Mouse (Mus musculus) embryonic facial prominence, embryonic 13.5 days (tissue): ENCODE data around the gene Iqsec2. TPM values are rescaled to one million over a fixed set of nuclear protein-coding genes. Genes with fewer than 3 reads are reported as not detected.

Experiments
- ATAC-seq: fragments of 200-750 bp; cut with Nextera tagmentation; 2 replicates; pipeline ENCODE4 v1.8.0; 2017; ENCODE audit warnings: low read depth; ENCODE audit not compliant: insufficient number of reproducible peaks, insufficient read depth, low FRiP score, low TSS enrichment
- H3K27ac ChIP-seq: fragments of 300-500 bp; sonication (generic); 2 replicates; pipeline ENCODE4 v1.5.1; 2015; ENCODE audit warnings: moderate library complexity, mild to moderate bottlenecking, inconsistent platforms
- H3K27me3 ChIP-seq: fragments of 300-500 bp; sonication (generic); 2 replicates; pipeline ENCODE4 v1.6.1; 2015; ENCODE audit warnings: mild to moderate bottlenecking, inconsistent platforms
- H3K36me3 ChIP-seq: fragments of 300-500 bp; sonication (generic); 2 replicates; pipeline ENCODE4 v1.6.1; 2015; ENCODE audit warnings: mild to moderate bottlenecking, inconsistent platforms
- H3K4me1 ChIP-seq: fragments of 300-500 bp; sonication (generic); 2 replicates; pipeline ENCODE4 v1.6.1; 2015; ENCODE audit warnings: inconsistent platforms
- H3K4me2 ChIP-seq: fragments of 300-500 bp; sonication (generic); 2 replicates; pipeline ENCODE4 v1.6.1; 2015; ENCODE audit warnings: moderate library complexity, mild to moderate bottlenecking, inconsistent platforms
- H3K4me3 ChIP-seq: fragments of 300-500 bp; sonication (generic); 2 replicates; pipeline ENCODE4 v1.5.1; 2015; ENCODE audit warnings: mild to moderate bottlenecking, inconsistent platforms
- H3K9ac ChIP-seq: fragments of 300-500 bp; sonication (generic); 2 replicates; pipeline ENCODE4 v1.6.1; 2015; ENCODE audit warnings: mild to moderate bottlenecking, inconsistent platforms
- H3K9me3 ChIP-seq: fragments of 300-500 bp; sonication (generic); 2 replicates; pipeline ENCODE4 v1.6.1; 2016; ENCODE audit warnings: inconsistent platforms
- WGBS: fragments of 180-500 bp; shearing (Covaris S2); methylation state at CpG from one replicate; pipeline ENCODE4 v1.1.7; 2015; ENCODE audit warnings: mixed read lengths; 5-methylcytosine and 5-hydroxymethylcytosine counted together
- polyA plus RNA-seq: library from polyadenylated mRNA; unstranded; fragments of >200 nt; fragmentation: Nextera tagmentation; extraction: Ambion mirVana; gene quantifications from 2 replicates; pipeline ENCODE4 v1.2.1, GENCODE M21; 2015

Iqsec2 gene
- polyA plus RNA-seq, 1 experiment from 2014 or later, result 3.7 TPM

GRCm38 (mm10) chrX:152179670-152180656, 35.9 kb downstream of the Iqsec2 start:
- no peaks in the 10 kb centered on the region for H3K36me3 ChIP-seq
- no peaks in the 10 kb centered on the region for H3K9me3 ChIP-seq
- peak overlapping the region; percentile 50; the same call in 1 of the 2 replicates for H3K4me2 ChIP-seq
- H3K27me3 ChIP-seq, result peaks cover 55% of the 10 kb centered on the region
- no peak for ATAC-seq
- H3K4me1 ChIP-seq, result 0 out of 2 replicates have a peak, but pooled peaks cover 5% of the 10 kb centered on the region
- H3K4me3 ChIP-seq, result no peak overlapping the region
- 66% methylated on average over 7 of the region's 7 CpGs for WGBS
- H3K27ac ChIP-seq, result no peak overlapping the region
- no peak overlapping the region for H3K9ac ChIP-seq

- Histone ChIP-seq H3K9ac (no peak overlapping the region), H3K4me2 (no peak overlapping the region), H3K27me3 (peaks cover 66% of the 10 kb centered on the region), H3K27ac (no peak overlapping the region), H3K4me3 (no peak overlapping the region), H3K4me1 (no peaks in the 10 kb centered on the region), H3K9me3 (no peaks in the 10 kb centered on the region), H3K36me3 (no peaks in the 10 kb centered on the region)
- ATAC-seq, result no peak
These were observed 43.1 kb downstream of the Iqsec2 start for GRCm38 (mm10) chrX:152187151-152187550.

- Histone ChIP-seq H3K27ac (no peak overlapping the region), H3K36me3 (no peaks in the 10 kb centered on the region), H3K4me3 (no peak overlapping the region), H3K9ac (no peak overlapping the region), H3K4me1 (no peaks in the 10 kb centered on the region), H3K4me2 (no peak overlapping the region), H3K9me3 (no peaks in the 10 kb centered on the region), H3K27me3 (peaks cover 84% of the 10 kb centered on the region)
- WGBS, result 68% methylated on average over 1 of the region's 1 CpGs
- no peak for ATAC-seq
These were observed 47.2 kb downstream of the Iqsec2 start for GRCm38 (mm10) chrX:152191266-152191665.

- 75% methylated on average over 1 of the region's 1 CpGs for WGBS
- H3K9me3 ChIP-seq, result no peaks in the 10 kb centered on the region
- no peak for ATAC-seq
- H3K36me3 ChIP-seq, result no peaks in the 10 kb centered on the region
- H3K4me3 ChIP-seq, result no peak overlapping the region
- H3K27me3 ChIP-seq, result peaks cover 81% of the 10 kb centered on the region
- H3K27ac ChIP-seq, result no peak overlapping the region
- H3K9ac ChIP-seq, result no peak overlapping the region
- no peak overlapping the region for H3K4me2 ChIP-seq
- no peaks in the 10 kb centered on the region for H3K4me1 ChIP-seq
These were observed 54.0 kb downstream of the Iqsec2 start for GRCm38 (mm10) chrX:152197814-152198648.

GRCm38 (mm10) chrX:152201737-152202421, 57.8 kb downstream of the Iqsec2 start:
- H3K4me1 ChIP-seq, result no peaks in the 10 kb centered on the region
- no peak overlapping the region for H3K4me2 ChIP-seq
- no peak overlapping the region for H3K27ac ChIP-seq
- no peaks in the 10 kb centered on the region for H3K9me3 ChIP-seq
- 34% methylated on average over 4 of the region's 4 CpGs for WGBS
- H3K9ac ChIP-seq, result no peak overlapping the region
- H3K4me3 ChIP-seq, result no peak overlapping the region
- ATAC-seq, result no peak
- H3K36me3 ChIP-seq, result no peaks in the 10 kb centered on the region
- peaks cover 87% of the 10 kb centered on the region for H3K27me3 ChIP-seq

- Histone ChIP-seq H3K36me3 (no peaks in the 10 kb centered on the region), H3K4me2 (no peak overlapping the region), H3K4me1 (no peaks in the 10 kb centered on the region), H3K27ac (no peak overlapping the region), H3K9ac (no peak overlapping the region), H3K27me3 (peaks cover 91% of the 10 kb centered on the region), H3K9me3 (no peaks in the 10 kb centered on the region), H3K4me3 (no peak overlapping the region)
- WGBS, result 29% methylated on average over 8 of the region's 8 CpGs
- ATAC-seq, result no peak
These were observed 58.5 kb downstream of the Iqsec2 start for GRCm38 (mm10) chrX:152202422-152203103.

GRCm38 (mm10) chrX:152203247-152203646, 59.2 kb downstream of the Iqsec2 start:
- H3K4me1 ChIP-seq, result no peaks in the 10 kb centered on the region
- no peak overlapping the region for H3K4me3 ChIP-seq
- no peaks in the 10 kb centered on the region for H3K36me3 ChIP-seq
- no peak for ATAC-seq
- no peak overlapping the region for H3K9ac ChIP-seq
- H3K27me3 ChIP-seq, result peaks cover 88% of the 10 kb centered on the region
- WGBS, result 71% methylated on average over 4 of the region's 4 CpGs
- H3K27ac ChIP-seq, result no peak overlapping the region
- H3K9me3 ChIP-seq, result no peaks in the 10 kb centered on the region
- H3K4me2 ChIP-seq, result no peak overlapping the region

GRCm38 (mm10) chrX:152205486-152205885, 61.4 kb downstream of the Iqsec2 start:
- H3K4me1 ChIP-seq, result no peaks in the 10 kb centered on the region
- H3K27ac ChIP-seq, result no peak overlapping the region
- H3K9ac ChIP-seq, result no peak overlapping the region
- H3K4me3 ChIP-seq, result no peak overlapping the region
- WGBS, result 94% methylated on average over 1 of the region's 1 CpGs
- H3K4me2 ChIP-seq, result no peak overlapping the region
- no peaks in the 10 kb centered on the region for H3K9me3 ChIP-seq
- no peak for ATAC-seq
- peaks cover 86% of the 10 kb centered on the region for H3K27me3 ChIP-seq
- 0 out of 2 replicates have a peak, but pooled peaks cover 4% of the 10 kb centered on the region for H3K36me3 ChIP-seq

- 85% methylated on average over 1 of the region's 1 CpGs for WGBS
- peaks cover 80% of the 10 kb centered on the region for H3K27me3 ChIP-seq
These were observed 70.6 kb downstream of the Iqsec2 start for GRCm38 (mm10) chrX:152214703-152215102.

GRCm38 (mm10) chrX:152218529-152218928, 74.5 kb downstream of the Iqsec2 start:
- no peak overlapping the region for H3K9ac ChIP-seq
- no peaks in the 10 kb centered on the region for H3K4me1 ChIP-seq
- no peak for ATAC-seq
- 94% methylated on average over 2 of the region's 2 CpGs for WGBS
- H3K9me3 ChIP-seq, result no peaks in the 10 kb centered on the region
- peaks cover 71% of the 10 kb centered on the region for H3K27me3 ChIP-seq
- no peak overlapping the region for H3K4me3 ChIP-seq
- H3K4me2 ChIP-seq, result no peak overlapping the region
- H3K36me3 ChIP-seq, result peaks cover 6% of the 10 kb centered on the region; the same call in 1 of the 2 replicates
- no peak overlapping the region for H3K27ac ChIP-seq

More at GRCm38 (mm10) chrX:152214703-152215102, 70.6 kb downstream of the Iqsec2 start:
- Histone ChIP-seq H3K4me1 (no peaks in the 10 kb centered on the region), H3K4me2 (no peak overlapping the region), H3K36me3 (peaks cover 2% of the 10 kb centered on the region; the same call in 1 of the 2 replicates), H3K9me3 (no peaks in the 10 kb centered on the region), H3K27ac (no peak overlapping the region), H3K4me3 (no peak overlapping the region), H3K9ac (no peak overlapping the region)
- ATAC-seq, result no peak

GRCm38 (mm10) chrX:152221721-152222120, 77.7 kb downstream of the Iqsec2 start:
- H3K27me3 ChIP-seq, result peaks cover 73% of the 10 kb centered on the region
- 79% methylated on average over 4 of the region's 4 CpGs for WGBS

More at GRCm38 (mm10) chrX:152221721-152222120, 77.7 kb downstream of the Iqsec2 start:
- Histone ChIP-seq H3K4me3 (no peak overlapping the region), H3K9ac (no peak overlapping the region), H3K36me3 (peaks cover 6% of the 10 kb centered on the region; the same call in 1 of the 2 replicates), H3K27ac (no peak overlapping the region), H3K4me2 (no peak overlapping the region), H3K4me1 (no peaks in the 10 kb centered on the region), H3K9me3 (no peaks in the 10 kb centered on the region)
- no peak for ATAC-seq
